Mouse (Mus musculus) ES-E14 (cell line): ENCODE measurements around the gene Trp53bp2.

Experiments
- HCFC1 ChIP-seq: IDR thresholded peaks from 2 replicates; pipeline ENCODE4 v1.6.1; 2012; ENCODE audit warnings: low read length, inconsistent platforms, borderline replicate concordance; ENCODE audit not compliant: insufficient read depth
- ZC3H11A ChIP-seq: IDR thresholded peaks from 2 replicates; pipeline ENCODE4 v1.6.1; 2012; ENCODE audit warnings: low read depth, mild to moderate bottlenecking, inconsistent platforms, low read length, borderline replicate concordance

- TF ChIP-seq HCFC1 (no peak), ZC3H11A (no peak)
Measured at GRCm38 (mm10) chr1:182380683-182381082, 28.3 kb upstream of the Trp53bp2 start.
